Mouse (Mus musculus): ENCODE measurements around the gene Pde9a. TPM values are rescaled to one million over a fixed set of nuclear protein-coding genes. Genes with fewer than 3 reads are reported as not detected.

Gene Pde9a
- polyA plus RNA-seq, 1 experiment from 2014 or later: 5.6 TPM

DNA sequence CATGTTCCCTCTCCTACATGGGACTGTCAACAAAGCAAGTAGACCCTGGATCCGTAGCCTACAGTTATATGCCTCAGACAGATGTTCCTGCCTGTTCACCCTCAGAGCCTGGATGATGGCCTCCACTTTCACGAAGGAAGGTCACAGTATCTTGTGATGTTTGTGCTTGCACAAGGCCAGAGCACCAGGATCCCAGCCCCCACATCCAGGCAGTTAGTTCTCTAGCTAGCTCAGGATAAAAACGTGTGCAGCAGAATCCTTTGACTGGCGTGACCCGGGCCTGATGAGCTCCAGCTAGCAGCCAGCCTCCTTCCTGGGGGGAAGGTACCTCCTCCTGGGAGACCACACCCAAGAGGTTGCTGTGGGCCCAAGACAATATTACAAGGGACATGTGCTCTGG lies 82.5 kb downstream of the Pde9a start:
- 62% methylated on average over 5 of the region's 5 CpGs for WGBS

DNA sequence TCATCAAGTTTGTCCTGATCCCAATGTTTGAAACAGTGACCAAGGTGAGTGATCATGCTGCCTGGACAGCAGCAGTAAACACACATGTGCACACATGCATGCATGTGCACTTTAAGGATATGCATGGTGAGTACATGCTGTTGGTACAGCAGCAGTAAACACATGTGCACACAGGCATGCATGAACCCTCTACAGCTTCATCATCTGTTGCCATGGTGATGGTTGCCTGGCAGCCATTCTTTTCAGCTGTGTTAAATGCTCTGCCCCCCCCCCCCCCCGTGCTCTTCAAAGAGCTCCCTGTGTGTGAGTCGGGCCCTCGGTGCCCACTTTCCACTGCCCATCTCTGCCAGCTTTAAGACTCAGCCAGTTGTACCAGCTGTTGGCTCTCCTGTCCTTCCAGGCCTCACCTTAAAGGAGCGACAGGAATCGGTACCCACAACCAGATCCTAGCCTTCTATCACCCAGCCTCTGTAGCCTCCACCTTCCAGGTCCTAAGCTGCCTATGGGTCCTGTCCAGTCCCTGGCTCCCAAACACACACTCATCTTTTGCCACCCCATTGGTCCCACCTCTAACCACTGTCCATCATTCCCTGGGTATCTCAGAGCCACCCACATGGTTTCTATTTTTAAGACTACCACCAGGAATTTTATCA lies 84.9 kb downstream of the Pde9a start:
- H3K36me3 ChIP-seq: peaks cover 3% of the 10 kb centered on the region
- H3K9me3 ChIP-seq (replicated peaks): no peaks in the 10 kb centered on the region
- H3K27me3 ChIP-seq (replicated peaks): no peaks in the 10 kb centered on the region
- no peak for ATAC-seq (ENCODE audit: insufficient number of reproducible peaks, low FRiP score)
- H3K27ac ChIP-seq (ENCODE audit: poor library complexity, severe bottlenecking): no peak overlapping the region
- no peak overlapping the region for H3K9ac ChIP-seq
- 84% methylated on average over 5 of the region's 5 CpGs for WGBS
- H3K4me3 ChIP-seq: no peak overlapping the region
- H3K4me2 ChIP-seq: no peak overlapping the region
- peaks cover 4% of the 10 kb centered on the region; the same call in 1 of the 2 replicates for H3K4me1 ChIP-seq (replicated peaks)

More for the DNA sequence above, 82.5 kb downstream of the Pde9a start:
- no peak overlapping the region for H3K9ac ChIP-seq
- H3K4me1 ChIP-seq (replicated peaks): peaks cover 4% of the 10 kb centered on the region; the same call in 1 of the 2 replicates
- no peak overlapping the region for H3K4me2 ChIP-seq
- no peak for ATAC-seq (ENCODE audit: insufficient number of reproducible peaks, low FRiP score)
- H3K9me3 ChIP-seq (replicated peaks): no peaks in the 10 kb centered on the region
- H3K36me3 ChIP-seq: no peaks in the 10 kb centered on the region
- H3K27ac ChIP-seq (ENCODE audit: poor library complexity, severe bottlenecking): no peak overlapping the region
- H3K27me3 ChIP-seq (replicated peaks): no peaks in the 10 kb centered on the region
- no peak overlapping the region for H3K4me3 ChIP-seq

DNA sequence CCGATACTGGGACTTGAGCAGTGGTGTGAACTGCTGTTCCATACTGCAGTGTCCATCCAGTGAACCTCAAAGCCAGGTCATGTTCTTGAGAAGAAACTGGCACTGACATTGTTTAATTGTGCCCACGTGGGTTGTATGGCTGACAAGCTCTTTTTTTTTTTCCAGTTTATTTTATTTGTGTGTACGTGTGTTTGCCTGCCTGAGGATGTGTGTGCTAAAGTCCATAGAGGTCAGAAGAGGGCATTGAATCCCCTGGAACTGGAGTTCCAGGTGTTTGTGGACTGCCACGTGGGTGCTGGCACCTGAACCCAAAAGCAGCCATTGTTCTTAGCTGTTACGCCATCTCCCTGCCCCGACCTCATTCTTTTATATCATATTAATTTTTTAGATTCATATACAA lies 88.4 kb downstream of the Pde9a start:
- no peaks in the 10 kb centered on the region for H3K9me3 ChIP-seq (replicated peaks)
- H3K27me3 ChIP-seq (replicated peaks): no peaks in the 10 kb centered on the region
- WGBS: 74% methylated on average over 6 of the region's 6 CpGs
- H3K36me3 ChIP-seq: peaks cover 3% of the 10 kb centered on the region
- ATAC-seq (ENCODE audit: insufficient number of reproducible peaks, low FRiP score): no peak
- H3K4me1 ChIP-seq (replicated peaks): peaks cover 4% of the 10 kb centered on the region
- no peak overlapping the region for H3K9ac ChIP-seq
- H3K4me3 ChIP-seq: no peak overlapping the region
- no peak overlapping the region for H3K4me2 ChIP-seq
- H3K27ac ChIP-seq (ENCODE audit: poor library complexity, severe bottlenecking): no peak overlapping the region

DNA sequence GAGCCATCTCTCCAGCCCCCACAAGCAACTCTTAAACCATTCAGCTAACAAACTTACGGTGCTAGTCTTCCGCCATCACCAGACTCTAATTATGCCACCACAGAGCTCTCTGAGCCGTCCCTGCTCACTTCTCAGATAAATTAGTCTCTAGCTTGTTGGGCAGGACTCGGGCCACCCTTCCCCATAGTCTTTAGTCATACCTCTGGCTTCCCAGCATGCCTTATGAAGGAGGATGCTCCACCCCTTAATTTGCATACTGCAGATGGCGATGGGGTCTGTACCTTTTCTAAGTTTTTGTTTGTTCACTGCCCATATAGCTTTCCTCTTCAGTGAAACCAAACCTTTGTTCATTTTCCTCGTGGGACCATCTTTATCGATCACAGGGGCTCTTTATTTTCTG lies 92.6 kb downstream of the Pde9a start:
- Histone ChIP-seq H3K27ac (ENCODE audit: poor library complexity, severe bottlenecking) (no peak overlapping the region), H3K9ac (no peak overlapping the region), H3K27me3 (replicated peaks) (no peaks in the 10 kb centered on the region), H3K4me3 (no peak overlapping the region), H3K36me3 (peaks cover 3% of the 10 kb centered on the region), H3K4me2 (no peak overlapping the region), H3K9me3 (replicated peaks) (no peaks in the 10 kb centered on the region), H3K4me1 (replicated peaks) (no peaks in the 10 kb centered on the region; the same call in 1 of the 2 replicates)
- ATAC-seq (ENCODE audit: insufficient number of reproducible peaks, low FRiP score): no peak
- 76% methylated on average over 7 of the region's 7 CpGs for WGBS

DNA sequence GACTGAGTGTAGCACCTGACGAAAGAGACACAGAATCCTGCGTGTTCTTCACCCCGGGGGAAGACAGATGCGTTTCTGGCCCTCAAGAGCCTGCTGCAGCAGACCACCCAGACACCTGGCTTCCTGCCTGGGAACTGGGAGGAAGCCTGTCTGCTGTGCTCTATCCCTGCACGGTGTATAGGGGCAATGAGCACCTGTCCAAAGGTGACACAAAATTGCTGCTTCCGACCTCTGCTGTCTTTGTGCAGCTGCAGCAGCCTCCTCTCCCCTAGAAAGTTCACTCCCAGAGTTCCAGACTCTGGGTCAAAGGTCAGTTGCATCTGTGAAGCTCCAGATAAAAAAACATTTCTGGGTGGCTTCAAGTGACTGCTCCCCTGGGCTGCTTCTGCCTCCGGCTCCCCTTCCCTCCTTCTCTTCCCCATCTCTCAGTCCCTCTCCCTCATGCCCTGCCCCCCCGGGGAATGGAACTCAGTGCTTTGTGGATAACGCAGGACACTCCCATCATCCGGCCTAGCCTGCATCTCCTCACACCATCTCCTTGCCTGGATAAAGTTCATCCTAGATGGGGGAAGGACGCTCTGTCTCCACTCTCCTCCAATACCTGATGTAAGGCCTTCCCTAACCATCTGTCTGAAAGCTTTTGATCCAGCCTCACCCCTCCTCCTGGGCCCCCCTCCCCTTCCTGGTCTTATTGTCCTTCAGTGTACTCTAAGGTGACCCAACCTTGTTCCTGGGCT lies 93.3 kb downstream of the Pde9a start:
- 49% methylated on average over 11 of the region's 11 CpGs for WGBS
- ATAC-seq (ENCODE audit: insufficient number of reproducible peaks, low FRiP score): no peak; the same call in 1 of the 2 replicates

DNA sequence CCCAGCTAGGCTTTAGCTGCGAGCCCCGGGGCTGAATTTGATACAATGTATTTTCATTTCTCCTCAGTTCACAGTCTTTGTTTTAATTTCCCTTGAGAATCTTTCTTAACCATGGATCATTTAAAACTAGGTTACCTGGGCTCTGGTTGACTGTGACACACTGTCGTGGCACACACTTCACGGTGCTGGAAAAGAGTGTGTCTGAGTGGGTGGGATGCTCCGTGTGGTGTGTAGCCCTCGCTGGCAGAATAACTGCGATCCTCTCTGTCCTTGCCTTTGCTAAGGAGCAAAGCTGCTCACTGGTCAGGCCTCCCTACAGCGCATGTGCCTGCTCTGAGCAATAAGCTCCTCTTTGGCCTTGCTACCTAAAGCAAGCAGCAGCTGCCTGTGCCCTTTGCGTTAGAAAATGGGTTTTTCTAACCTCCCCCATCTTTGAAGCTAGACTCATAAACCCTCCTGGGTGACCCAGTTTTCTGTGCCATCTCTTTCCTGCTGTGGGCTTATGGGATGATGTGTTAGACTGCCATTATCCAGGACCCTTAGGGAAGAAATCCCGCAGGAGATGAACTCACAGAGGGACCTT lies 100.7 kb downstream of the Pde9a start:
- no peaks in the 10 kb centered on the region for H3K27me3 ChIP-seq (replicated peaks)
- H3K36me3 ChIP-seq: no peaks in the 10 kb centered on the region
- H3K4me3 ChIP-seq: no peak overlapping the region
- H3K4me2 ChIP-seq: no peak overlapping the region
- no peaks in the 10 kb centered on the region for H3K9me3 ChIP-seq (replicated peaks)
- ATAC-seq (ENCODE audit: insufficient number of reproducible peaks, low FRiP score): no peak
- no peaks in the 10 kb centered on the region for H3K4me1 ChIP-seq (replicated peaks)
- no peak overlapping the region for H3K27ac ChIP-seq (ENCODE audit: poor library complexity, severe bottlenecking)
- 83% methylated on average over 10 of the region's 10 CpGs for WGBS
- no peak overlapping the region for H3K9ac ChIP-seq

More for the DNA sequence above, 93.3 kb downstream of the Pde9a start:
- H3K27ac ChIP-seq (ENCODE audit: poor library complexity, severe bottlenecking): no peak overlapping the region
- H3K9me3 ChIP-seq (replicated peaks): no peaks in the 10 kb centered on the region
- H3K36me3 ChIP-seq: peaks cover 3% of the 10 kb centered on the region
- no peaks in the 10 kb centered on the region for H3K27me3 ChIP-seq (replicated peaks)
- H3K4me1 ChIP-seq (replicated peaks): no peaks in the 10 kb centered on the region; the same call in 1 of the 2 replicates
- no peak overlapping the region for H3K4me3 ChIP-seq
- no peak overlapping the region for H3K9ac ChIP-seq
- no peak overlapping the region for H3K4me2 ChIP-seq

DNA sequence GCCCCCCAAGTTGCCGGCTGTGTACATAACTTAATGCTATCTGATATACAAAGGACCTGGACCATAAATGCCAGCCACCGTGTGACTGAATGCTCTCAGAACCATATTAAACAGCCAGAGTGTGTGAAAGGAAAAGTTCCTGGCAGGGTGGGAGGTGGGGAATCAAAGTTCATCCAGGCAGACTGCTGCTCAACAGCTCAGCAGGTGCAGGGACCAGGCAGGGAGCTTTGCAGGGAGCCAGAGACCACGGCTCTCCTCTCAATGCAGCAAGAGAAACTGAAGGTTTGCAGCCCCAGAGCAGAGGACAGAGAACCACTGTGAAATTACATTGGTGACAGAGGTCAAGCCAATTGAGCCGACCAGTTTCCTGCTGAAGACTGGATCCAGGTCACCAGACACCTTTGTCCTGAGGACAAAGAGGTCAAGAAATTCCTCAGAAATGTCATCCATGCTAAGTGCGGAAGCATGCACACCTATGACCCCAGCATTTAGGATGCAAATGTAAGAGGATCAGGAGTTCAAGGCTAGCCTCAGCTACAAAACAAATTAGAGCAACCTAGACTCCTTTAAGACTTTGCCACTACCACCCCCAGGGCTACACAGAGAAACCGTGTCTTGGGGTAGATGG lies 101.5 kb downstream of the Pde9a start:
- no peak overlapping the region for H3K4me3 ChIP-seq
- no peaks in the 10 kb centered on the region for H3K36me3 ChIP-seq
- no peaks in the 10 kb centered on the region for H3K9me3 ChIP-seq (replicated peaks)
- no peak overlapping the region for H3K4me2 ChIP-seq
- WGBS: 55% methylated on average over 6 of the region's 6 CpGs
- ATAC-seq (ENCODE audit: insufficient number of reproducible peaks, low FRiP score): no peak
- no peaks in the 10 kb centered on the region for H3K4me1 ChIP-seq (replicated peaks)
- H3K27ac ChIP-seq (ENCODE audit: poor library complexity, severe bottlenecking): no peak overlapping the region
- H3K9ac ChIP-seq: no peak overlapping the region
- H3K27me3 ChIP-seq (replicated peaks): no peaks in the 10 kb centered on the region

DNA sequence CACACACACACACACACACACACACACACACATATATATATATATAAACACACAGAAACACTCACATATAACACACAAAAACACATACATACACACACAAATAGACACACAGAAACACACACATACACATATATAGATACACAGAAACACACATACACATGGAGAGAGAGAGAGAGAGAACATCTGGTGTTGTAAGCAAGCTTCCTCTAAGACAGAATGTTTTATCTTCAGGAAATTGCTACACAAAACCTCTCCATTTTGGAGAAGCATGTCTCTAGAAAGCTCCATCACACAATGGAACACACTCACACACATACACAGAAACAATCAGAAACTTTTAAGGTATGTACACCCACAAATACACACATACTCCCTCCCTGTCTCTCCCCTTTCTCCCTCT lies 105.3 kb downstream of the Pde9a start:
- H3K9ac ChIP-seq: no peak overlapping the region
- H3K4me3 ChIP-seq: no peak overlapping the region
- no peaks in the 10 kb centered on the region for H3K27me3 ChIP-seq (replicated peaks)
- H3K36me3 ChIP-seq: peaks cover 16% of the 10 kb centered on the region
- ATAC-seq (ENCODE audit: insufficient number of reproducible peaks, low FRiP score): no peak
- no peaks in the 10 kb centered on the region for H3K9me3 ChIP-seq (replicated peaks)
- H3K27ac ChIP-seq (ENCODE audit: poor library complexity, severe bottlenecking): no peak overlapping the region
- no peak overlapping the region for H3K4me2 ChIP-seq
- H3K4me1 ChIP-seq (replicated peaks): no peaks in the 10 kb centered on the region

DNA sequence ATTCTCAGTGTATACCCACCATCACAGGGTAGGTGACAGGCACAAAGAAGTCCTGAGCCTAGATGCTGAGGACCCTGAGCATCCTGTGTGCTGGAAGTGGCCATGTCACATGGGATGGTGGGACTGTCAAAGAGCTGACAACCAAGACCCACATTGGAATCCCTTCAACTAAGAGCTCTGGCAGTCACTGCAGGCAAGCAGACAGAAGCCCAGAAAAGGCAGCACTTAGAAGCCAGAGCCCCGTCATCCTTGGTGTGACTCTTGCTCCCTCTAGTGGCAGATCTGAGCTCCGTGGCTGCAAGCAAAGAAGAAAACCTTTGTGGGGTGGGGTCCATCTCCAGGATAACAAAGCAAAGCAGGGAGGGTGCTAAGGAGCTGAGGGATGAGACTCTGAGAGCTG lies 106.4 kb downstream of the Pde9a start:
- Histone ChIP-seq H3K4me2 (no peak overlapping the region), H3K9me3 (replicated peaks) (no peaks in the 10 kb centered on the region), H3K27ac (ENCODE audit: poor library complexity, severe bottlenecking) (no peak overlapping the region), H3K4me1 (replicated peaks) (no peaks in the 10 kb centered on the region), H3K36me3 (peaks cover 25% of the 10 kb centered on the region), H3K4me3 (no peak overlapping the region), H3K9ac (no peak overlapping the region), H3K27me3 (replicated peaks) (no peaks in the 10 kb centered on the region)
- WGBS: 0% methylated on average over 2 of the region's 2 CpGs
- ATAC-seq (ENCODE audit: insufficient number of reproducible peaks, low FRiP score): peak; percentile 53

- Histone ChIP-seq H3K9ac (no peak overlapping the region), H3K27me3 (replicated peaks) (no peaks in the 10 kb centered on the region), H3K36me3 (peaks cover 51% of the 10 kb centered on the region), H3K4me3 (no peak overlapping the region), H3K4me1 (replicated peaks) (no peaks in the 10 kb centered on the region), H3K27ac (ENCODE audit: poor library complexity, severe bottlenecking) (no peak overlapping the region), H3K4me2 (no peak overlapping the region), H3K9me3 (replicated peaks) (no peaks in the 10 kb centered on the region)
- ATAC-seq (ENCODE audit: insufficient number of reproducible peaks, low FRiP score): no peak
- WGBS: 91% methylated on average over 1 of the region's 1 CpGs
Observed at GRCm38 (mm10) chr17:31494989-31495388, 109.0 kb downstream of the Pde9a start.

- H3K27me3 ChIP-seq (replicated peaks): no peaks in the 10 kb centered on the region
- WGBS: 85% methylated on average over 6 of the region's 6 CpGs
- H3K4me3 ChIP-seq: no peak overlapping the region
- H3K27ac ChIP-seq (ENCODE audit: poor library complexity, severe bottlenecking): no peak overlapping the region
- H3K9me3 ChIP-seq (replicated peaks): no peaks in the 10 kb centered on the region
- no peak for ATAC-seq (ENCODE audit: insufficient number of reproducible peaks, low FRiP score)
- H3K4me1 ChIP-seq (replicated peaks): no peaks in the 10 kb centered on the region
- H3K9ac ChIP-seq: no peak overlapping the region
- peaks cover 78% of the 10 kb centered on the region for H3K36me3 ChIP-seq
- H3K4me2 ChIP-seq: no peak overlapping the region
Observed at GRCm38 (mm10) chr17:31497726-31498125, 111.7 kb downstream of the Pde9a start.

Measured in heart, embryonic 12.5 days (tissue).